Mouse (Mus musculus) spleen, adult 2 months (tissue): ENCODE measurements around the gene Hes3.

Experiments
- CTCF ChIP-seq: fragments of 200-500 bp; IDR thresholded peaks from 2 replicates; pipeline ENCODE4 v1.5.1; 2011; ENCODE audit warnings: mild to moderate bottlenecking, inconsistent platforms; ENCODE audit not compliant: insufficient read depth, insufficient read length, insufficient replicate concordance; ENCODE audit errors: extremely low read depth
- POLR2A ChIP-seq: fragments of 200-500 bp; IDR thresholded peaks from 2 replicates; pipeline ENCODE4 v1.6.1; 2011; ENCODE audit warnings: low read depth, low read length, inconsistent platforms

- TF ChIP-seq CTCF (no peak), POLR2A (no peak)
Observed at GRCm38 (mm10) chr4:152243969-152244368, 47.5 kb downstream of the Hes3 start.
